Mouse (Mus musculus) forebrain, embryonic 16.5 days (tissue): Measurements from ENCODE around the gene Pptc7. TPM values are rescaled to one million over a fixed set of nuclear protein-coding genes. Genes with fewer than 3 reads are reported as not detected.
"Not testable (repeated sequence)": the region's sequence is repeated elsewhere in the genome, so short reads cannot be mapped to it uniquely, and the experiment has no call there.

Source experiments
- ATAC-seq: fragments of 200-750 bp; cut with Nextera tagmentation; 2 replicates; pipeline ENCODE4 v1.8.0; 2017; ENCODE audit warnings: mild to moderate bottlenecking, moderate library complexity
- H3K27ac ChIP-seq: fragments of 300-500 bp; sonication (generic); 2 replicates; pipeline ENCODE4 v1.5.1; 2014; ENCODE audit warnings: low read length, control low read depth
- H3K27me3 ChIP-seq: fragments of 300-500 bp; sonication (generic); replicated peaks from 2 replicates; pipeline ENCODE4 v1.6.1; 2014; ENCODE audit warnings: low read length; ENCODE audit not compliant: control insufficient read depth, insufficient read depth
- H3K36me3 ChIP-seq: fragments of 300-500 bp; sonication (generic); 2 replicates; pipeline ENCODE4 v1.6.1; 2014; ENCODE audit not compliant: control insufficient read depth, insufficient read depth
- H3K4me1 ChIP-seq: fragments of 300-500 bp; sonication (generic); replicated peaks from 2 replicates; pipeline ENCODE4 v1.6.1; 2014; ENCODE audit warnings: low read length; ENCODE audit not compliant: control insufficient read depth, insufficient read depth
- H3K4me2 ChIP-seq: fragments of 300-500 bp; sonication (generic); 2 replicates; pipeline ENCODE4 v1.6.1; 2014; ENCODE audit warnings: mild to moderate bottlenecking, low read length, control low read depth
- H3K4me3 ChIP-seq: fragments of 300-500 bp; sonication (generic); replicated peaks from 2 replicates; pipeline ENCODE4 v1.5.1; 2014; ENCODE audit warnings: mild to moderate bottlenecking, low read length, control low read depth
- H3K9ac ChIP-seq: fragments of 300-500 bp; sonication (generic); replicated peaks from 2 replicates; pipeline ENCODE4 v1.6.1; 2014; ENCODE audit warnings: low read depth, low read length, control low read depth
- H3K9me3 ChIP-seq: fragments of 300-500 bp; sonication (generic); 2 replicates; pipeline ENCODE4 v1.6.1; 2016; ENCODE audit warnings: low read length; ENCODE audit not compliant: control insufficient read depth
- WGBS: fragments of 180-500 bp; shearing (Covaris S2); extraction: QIAGEN DNeasy Blood & Tissue Kit; methylation state at CpG from one replicate; pipeline ENCODE4 v1.1.7; 2014; 5-methylcytosine and 5-hydroxymethylcytosine counted together
- polyA plus RNA-seq: library from polyadenylated mRNA; unstranded; fragments of >200 nt; fragmentation: Nextera tagmentation; extraction: Ambion mirVana; gene quantifications from 2 replicates; pipeline ENCODE4 v1.2.1, GENCODE M21; 2015

The Pptc7 gene
- polyA plus RNA-seq, 1 experiment from 2014 or later: 8.2 TPM

- Histone ChIP-seq H3K4me2 (no peak overlapping the region), H3K4me1 (no peaks in the 10 kb centered on the region), H3K27me3 (no peaks in the 10 kb centered on the region), H3K36me3 (0 out of 2 replicates have a peak, but pooled peaks cover 2% of the 10 kb centered on the region), H3K9me3 (no peaks in the 10 kb centered on the region), H3K4me3 (no peak overlapping the region), H3K9ac (no peak overlapping the region), H3K27ac (no peak overlapping the region)
- WGBS: 76% methylated on average over 3 of the region's 3 CpGs
- no peak for ATAC-seq
Observed at GRCm38 (mm10) chr5:122318100-122318499, 33.9 kb downstream of the Pptc7 start.

- ATAC-seq, H3K4me2 ChIP-seq, H3K4me3 ChIP-seq, H3K9me3 ChIP-seq, H3K27me3 ChIP-seq, H3K36me3 ChIP-seq, H3K27ac ChIP-seq, H3K9ac ChIP-seq, H3K4me1 ChIP-seq: not testable (repeated sequence)
- WGBS: 73% methylated on average over 3 of the region's 3 CpGs
Observed at GRCm38 (mm10) chr5:122318976-122319375, 34.8 kb downstream of the Pptc7 start.

- Histone ChIP-seq H3K4me3 (no peak overlapping the region), H3K36me3 (0 out of 2 replicates have a peak, but pooled peaks cover 2% of the 10 kb centered on the region), H3K9ac (no peak overlapping the region), H3K9me3 (no peaks in the 10 kb centered on the region), H3K27me3 (no peaks in the 10 kb centered on the region), H3K4me1 (no peaks in the 10 kb centered on the region), H3K4me2 (no peak overlapping the region), H3K27ac (no peak overlapping the region)
- ATAC-seq: no peak
- WGBS: 80% methylated on average over 14 of the region's 14 CpGs
Observed at GRCm38 (mm10) chr5:122319474-122320204, 35.5 kb downstream of the Pptc7 start.

- no peaks in the 10 kb centered on the region for H3K27me3 ChIP-seq
- no peak overlapping the region for H3K27ac ChIP-seq
- H3K4me1 ChIP-seq: no peaks in the 10 kb centered on the region
- no peak for ATAC-seq
- 0 out of 2 replicates have a peak, but pooled peaks cover 4% of the 10 kb centered on the region for H3K36me3 ChIP-seq
- WGBS: 87% methylated on average over 12 of the region's 12 CpGs
- H3K9me3 ChIP-seq: no peaks in the 10 kb centered on the region
- H3K9ac ChIP-seq: no peak overlapping the region
- H3K4me2 ChIP-seq: no peak overlapping the region
- no peak overlapping the region for H3K4me3 ChIP-seq
Observed at GRCm38 (mm10) chr5:122320205-122320781, 36.1 kb downstream of the Pptc7 start.

GRCm38 (mm10) chr5:122323523-122323922 is 39.4 kb downstream of the Pptc7 start:
- 54% methylated on average over 8 of the region's 8 CpGs for WGBS
- H3K36me3 ChIP-seq: peaks cover 5% of the 10 kb centered on the region; the same call in 1 of the 2 replicates

GRCm38 (mm10) chr5:122324608-122325431 is 40.7 kb downstream of the Pptc7 start:
- peaks cover 7% of the 10 kb centered on the region; the same call in 1 of the 2 replicates for H3K36me3 ChIP-seq
- no peak overlapping the region for H3K27ac ChIP-seq
- no peaks in the 10 kb centered on the region for H3K27me3 ChIP-seq
- no peak overlapping the region for H3K4me3 ChIP-seq
- H3K4me1 ChIP-seq: peaks cover 7% of the 10 kb centered on the region
- 90% methylated on average over 23 of the region's 23 CpGs for WGBS
- H3K4me2 ChIP-seq: no peak overlapping the region
- no peaks in the 10 kb centered on the region for H3K9me3 ChIP-seq
- no peak overlapping the region for H3K9ac ChIP-seq
- ATAC-seq: no peak

More at GRCm38 (mm10) chr5:122323523-122323922, 39.4 kb downstream of the Pptc7 start:
- Histone ChIP-seq H3K4me2 (no peak overlapping the region), H3K9me3 (no peaks in the 10 kb centered on the region), H3K9ac (0 out of 2 replicates have a peak overlapping the region, but pooled peaks have one; percentile 13), H3K27me3 (no peaks in the 10 kb centered on the region), H3K4me3 (no peak overlapping the region), H3K27ac (no peak overlapping the region), H3K4me1 (peaks cover 7% of the 10 kb centered on the region)
- no peak for ATAC-seq

- Histone ChIP-seq H3K27ac (no peak overlapping the region), H3K27me3 (no peaks in the 10 kb centered on the region), H3K9me3 (no peaks in the 10 kb centered on the region), H3K9ac (no peak overlapping the region), H3K4me1 (peaks cover 7% of the 10 kb centered on the region), H3K36me3 (peaks cover 7% of the 10 kb centered on the region; the same call in 1 of the 2 replicates), H3K4me2 (no peak overlapping the region), H3K4me3 (no peak overlapping the region)
- 88% methylated on average over 8 of the region's 8 CpGs for WGBS
- ATAC-seq: no peak
Observed at GRCm38 (mm10) chr5:122325477-122325876, 41.3 kb downstream of the Pptc7 start.

- Histone ChIP-seq H3K9ac (no peak overlapping the region), H3K27me3 (no peaks in the 10 kb centered on the region), H3K9me3 (no peaks in the 10 kb centered on the region), H3K4me1 (peaks cover 7% of the 10 kb centered on the region), H3K4me3 (no peak overlapping the region), H3K36me3 (peaks cover 4% of the 10 kb centered on the region; the same call in 1 of the 2 replicates), H3K4me2 (no peak overlapping the region), H3K27ac (peak overlapping the region; percentile 64)
- 68% methylated on average over 3 of the region's 3 CpGs for WGBS
- ATAC-seq: no peak
Observed at GRCm38 (mm10) chr5:122327283-122327682, 43.1 kb downstream of the Pptc7 start.

GRCm38 (mm10) chr5:122330269-122330668 is 46.1 kb downstream of the Pptc7 start:
- Histone ChIP-seq H3K4me1 (peaks cover 7% of the 10 kb centered on the region), H3K9ac (no peak overlapping the region), H3K27me3 (no peaks in the 10 kb centered on the region), H3K9me3 (no peaks in the 10 kb centered on the region), H3K4me3 (no peak overlapping the region), H3K27ac (no peak overlapping the region), H3K4me2 (no peak overlapping the region), H3K36me3 (peaks cover 3% of the 10 kb centered on the region; the same call in 1 of the 2 replicates)
- no peak for ATAC-seq
- WGBS: 94% methylated on average over 4 of the region's 4 CpGs
